In genomic region chr1:177442821-177443723, GRCm38 (mm10) we compare ENCODE assay signal across 8 mouse cellular contexts. TPM values are rescaled to one million over a fixed set of nuclear protein-coding genes. Genes with fewer than 3 reads are reported as not detected.
DNase-seq lines count a peak whose midpoint lies in the region; ATAC-seq and TF ChIP-seq lines count a peak whose summit lies in the region.

No protein-coding gene starts in this region.

- DNase-seq in 3134 (ENCODE audit: extremely low read depth, insufficient read length, low spot score) (peak; percentile 70), G1E (ENCODE audit: low spot score) (peak; percentile 58)
- DNase-seq in spleen, postnatal 10 days (ENCODE audit: low spot score in 2 of 2): peak; percentile 72 to 73
- DNase-seq in right cerebral cortex, adult 2 months (ENCODE audit: low spot score in 2 of 2): no peak

- peak overlapping the region; percentile 97 for H3K9ac ChIP-seq in heart, embryonic 13.5 days
- peak overlapping the region; percentile 91 for H3K9ac ChIP-seq in kidney, embryonic 16.5 days (replicated peaks; ENCODE audit: low read length)

- whole genome bisulfite sequencing in heart, embryonic 13.5 days: under 1% methylated on average over 40 of the region's 62 CpGs
- under 1% methylated on average over 45 of the region's 62 CpGs for WGBS in kidney, embryonic 16.5 days

- no peaks in the 10 kb centered on the region for H3K27me3 ChIP-seq in G1E (ENCODE audit: insufficient read depth, low read length)
- H3K27me3 ChIP-seq in heart, embryonic 13.5 days (replicated peaks): no peaks in the 10 kb centered on the region
- H3K27me3 ChIP-seq in kidney, embryonic 16.5 days (ENCODE audit: insufficient read depth, low read length): no peaks in the 10 kb centered on the region

- peaks cover 16% of the 10 kb centered on the region for H3K36me3 ChIP-seq in G1E (replicated peaks)
- peaks cover 12% of the 10 kb centered on the region for H3K36me3 ChIP-seq in heart, embryonic 13.5 days
- peaks cover 9% of the 10 kb centered on the region for H3K36me3 ChIP-seq in kidney, embryonic 16.5 days (ENCODE audit: insufficient read depth, low read length)

- peak overlapping the region; percentile 86 for H3K4me3 ChIP-seq in G1E (ENCODE audit: low read depth, low read length)
- peak overlapping the region; percentile 89 for H3K4me3 ChIP-seq in heart, embryonic 13.5 days
- H3K4me3 ChIP-seq in kidney, embryonic 16.5 days (ENCODE audit: low read length): peak overlapping the region; percentile 64

- peak overlapping the region; percentile 87 for H3K4me2 ChIP-seq in heart, embryonic 13.5 days
- H3K4me2 ChIP-seq in kidney, embryonic 16.5 days (replicated peaks; ENCODE audit: low read depth, low read length): peak overlapping the region; percentile 81

- H3K4me1 ChIP-seq in G1E (ENCODE audit: insufficient read depth, low read depth, low read length): peaks cover 28% of the 10 kb centered on the region
- peaks cover 49% of the 10 kb centered on the region for H3K4me1 ChIP-seq in heart, embryonic 13.5 days
- peaks cover 36% of the 10 kb centered on the region for H3K4me1 ChIP-seq in kidney, embryonic 16.5 days (ENCODE audit: insufficient read depth, low read length)

- no peak for TF ChIP-seq CTCF in G1E (IDR thresholded peaks at IDR 0.05; ENCODE audit: low read depth, low read length)

- peak overlapping the region; percentile 92 for H3K27ac ChIP-seq in heart, embryonic 13.5 days (replicated peaks)
- H3K27ac ChIP-seq in kidney, embryonic 16.5 days (ENCODE audit: low read length): peak overlapping the region; percentile 95; the same call in 1 of the 2 replicates

- ATAC-seq in G1E (ENCODE audit: extremely low read depth, insufficient number of reproducible peaks, low FRiP score, poor library complexity, severe bottlenecking): no peak
- peak; percentile 33 for ATAC-seq in common myeloid progenitor, adult 5-6 weeks (replicated peaks; ENCODE audit: low read depth, poor library complexity, severe bottlenecking)
- no peak for ATAC-seq in heart, embryonic 13.5 days (ENCODE audit: extremely low read depth, insufficient number of reproducible peaks, low FRiP score, low TSS enrichment)
- ATAC-seq in kidney, embryonic 16.5 days (ENCODE audit: low FRiP score, low TSS enrichment): no peak
- peak; percentile 9 for ATAC-seq in megakaryocyte, adult 5-6 weeks (ENCODE audit: poor library complexity, severe bottlenecking)

- no peaks in the 10 kb centered on the region for H3K9me3 ChIP-seq in G1E (replicated peaks)
- no peaks in the 10 kb centered on the region for H3K9me3 ChIP-seq in heart, embryonic 13.5 days
- H3K9me3 ChIP-seq in kidney, embryonic 16.5 days (ENCODE audit: low read length): no peaks in the 10 kb centered on the region

RNA-seq across cellular contexts. Expression of gene Zbtb18, which starts 0.9 kb away (rescaled TPM):
- 40.3 and 42.7 TPM in 2 replicates for total RNA-seq in G1E (2014; fragmentation: Nextera tagmentation)
- 12.8 and 16.1 TPM in 2 replicates for total RNA-seq in G1E (2017)
- polyA plus RNA-seq in G1E (2012): 6.6 and 13.0 TPM in 2 replicates
- 44.6 and 55.6 TPM in 2 replicates for total RNA-seq in common myeloid progenitor, adult 5-6 weeks (2017)
- 1.0 and 2.0 TPM in 2 replicates for polyA plus RNA-seq in heart, embryonic 13.5 days (2015; fragmentation: Nextera tagmentation; extraction: Ambion mirVana)
- polyA plus RNA-seq in kidney, embryonic 16.5 days (2015; fragmentation: Nextera tagmentation; extraction: Ambion mirVana): 1.4 and 1.6 TPM in 2 replicates
- total RNA-seq in megakaryocyte, adult 5-6 weeks (2015): 45.0 and 48.4 TPM in 2 replicates
- 47.9 and 73.7 TPM in 2 replicates for total RNA-seq in megakaryocyte, adult 5-6 weeks (2017)

Comparison
In these comparisons a context has a peak if more than half of its experiments do, and no peak if none do; other contexts are left out.
1. DNase-seq: peak in 3134 (single experiment), G1E (single experiment) and spleen, postnatal 10 days (2 of 2); none in right cerebral cortex, adult 2 months (0 of 2).
2. ATAC-seq: peak in common myeloid progenitor, adult 5-6 weeks (single experiment) and megakaryocyte, adult 5-6 weeks (single experiment); none in G1E (single experiment), heart, embryonic 13.5 days (single experiment) and kidney, embryonic 16.5 days (single experiment).
3. Peak in every context shown above with its lines, with median percentiles within 50 percentile points of each other: H3K4me3 ChIP-seq.